1 mouse cellular context compared by ENCODE assay signal in the genomic region with DNA sequence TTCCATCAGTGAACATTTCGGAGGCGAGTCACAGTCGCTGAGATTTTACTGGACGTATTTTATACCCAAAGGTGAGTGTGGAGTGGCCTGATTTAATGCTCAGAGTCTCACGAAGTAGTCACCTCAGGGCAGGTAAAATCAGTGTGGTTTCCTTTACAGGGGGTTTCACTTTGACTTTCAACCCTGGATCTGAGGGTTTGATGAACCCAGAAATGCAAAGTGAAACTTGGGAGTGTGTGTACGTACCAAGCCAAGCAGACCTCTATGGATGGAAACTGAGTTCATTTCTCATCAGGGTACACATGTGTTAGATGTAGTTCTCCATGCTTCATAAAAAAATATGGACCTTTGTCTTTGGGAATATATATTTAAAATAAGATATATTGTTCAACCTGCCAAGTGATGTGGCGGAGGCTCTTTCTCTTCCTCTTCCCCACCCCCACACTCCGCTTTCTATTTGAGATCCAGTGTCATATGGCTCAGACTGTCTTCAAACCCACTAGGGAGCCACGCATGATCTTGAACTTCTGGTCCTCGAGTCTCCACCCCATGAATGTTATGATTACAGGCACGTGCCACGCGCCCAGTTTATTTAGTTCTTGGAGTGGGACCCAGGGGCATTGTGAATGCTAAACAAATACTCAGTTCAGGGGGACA.
A peak's percentile ranks its signal among the peaks of the same experiment; 100 is the strongest.
TF ChIP-seq lines count a peak whose summit lies in the region.

No protein-coding gene starts in this region.

TF ChIP-seq in CH12.LX, 34 proteins besides CTCF, POLR2A, EP300 and RAD21 (continued from another document):
- TF ChIP-seq JUN (IDR thresholded peaks at IDR 0.05; ENCODE audit: insufficient read depth, low read depth, low read length): peak; percentile 18; the same call in 1 of the 2 replicates
